Mouse (Mus musculus) heart, adult 8-10 months (tissue): ENCODE data around the gene Khdc1c. TPM values are rescaled to one million over a fixed set of nuclear protein-coding genes. Genes with fewer than 3 reads are reported as not detected.
"Not testable (repeated sequence)": the region's sequence is repeated elsewhere in the genome, so short reads cannot be mapped to it uniquely, and the experiment has no call there.

ENCODE experiments used
- DNase-seq: peaks from one replicate; pipeline ENCODE4 v3.0.0; 2022; ENCODE audit warnings: low spot score
- total RNA-seq, 4 experiments: library from RNA; stranded (reverse); gene quantifications; 2 replicates each; pipeline ENCODE4 v1.2.4; 2022

Khdc1c gene
- not detected for total RNA-seq

- DNase-seq = not testable (repeated sequence)
Measured at GRCm38 (mm10) chr1:21368031-21368430, at the start of gene Khdc1c. Gene Khdc1c (plus strand): TSS chr1:21368331.

GRCm38 (mm10) chr1:21320271-21320670 lies 47.9 kb upstream of the Khdc1c start:
- not testable (repeated sequence) for DNase-seq

GRCm38 (mm10) chr1:21321656-21322055 lies 46.5 kb upstream of the Khdc1c start:
- DNase-seq = no peak

- no peak for DNase-seq
Measured at GRCm38 (mm10) chr1:21323996-21324574, 44.0 kb upstream of the Khdc1c start.

- no peak for DNase-seq
Measured at GRCm38 (mm10) chr1:21324633-21325032, 43.5 kb upstream of the Khdc1c start.

GRCm38 (mm10) chr1:21326733-21327132 lies 41.4 kb upstream of the Khdc1c start:
- no peak for DNase-seq

GRCm38 (mm10) chr1:21331161-21331560 lies 37.0 kb upstream of the Khdc1c start:
- not testable (repeated sequence) for DNase-seq

- no peak for DNase-seq
Measured at GRCm38 (mm10) chr1:21333222-21333973, 34.7 kb upstream of the Khdc1c start.

GRCm38 (mm10) chr1:21335836-21336235 lies 32.3 kb upstream of the Khdc1c start:
- DNase-seq = no peak

- no peak for DNase-seq
Measured at GRCm38 (mm10) chr1:21340745-21341144, 27.4 kb upstream of the Khdc1c start.

- DNase-seq = peak; percentile 40
Measured at GRCm38 (mm10) chr1:21344253-21344652, 23.9 kb upstream of the Khdc1c start.

GRCm38 (mm10) chr1:21344752-21345151 lies 23.4 kb upstream of the Khdc1c start:
- DNase-seq = not testable (repeated sequence)

GRCm38 (mm10) chr1:21349341-21349740 lies 18.8 kb upstream of the Khdc1c start, which contains the start of gene Khdc1a:
Gene Khdc1a (plus strand): TSS chr1:21349641.
- no peak for DNase-seq

GRCm38 (mm10) chr1:21383256-21383655 lies 15.1 kb downstream of the Khdc1c start, which contains the start of gene Khdc1b:
Gene Khdc1b (plus strand): TSS chr1:21383556.
- no peak for DNase-seq

- no peak for DNase-seq
Measured at GRCm38 (mm10) chr1:21391138-21391671, 23.1 kb downstream of the Khdc1c start.

GRCm38 (mm10) chr1:21402804-21403203 lies 34.7 kb downstream of the Khdc1c start:
- DNase-seq = no peak

- DNase-seq = no peak
Measured at GRCm38 (mm10) chr1:21407266-21407665, 39.1 kb downstream of the Khdc1c start.

GRCm38 (mm10) chr1:21411331-21412196 lies 43.4 kb downstream of the Khdc1c start:
- peak; percentile 29 for DNase-seq

GRCm38 (mm10) chr1:21412197-21412555 lies 44.0 kb downstream of the Khdc1c start:
- no peak for DNase-seq

- no peak for DNase-seq
Measured at GRCm38 (mm10) chr1:21419370-21419769, 51.2 kb downstream of the Khdc1c start.
